Mouse (Mus musculus) ES-E14 (cell line): ENCODE measurements around the gene Traf3ip2. TPM values are rescaled to one million over a fixed set of nuclear protein-coding genes. Genes with fewer than 3 reads are reported as not detected.

Source experiments
- DNase-seq: peaks from one replicate; pipeline ENCODE4 v3.0.0-alpha.2; 2013; ENCODE audit warnings: low read depth, low spot score
- H3K27ac ChIP-seq: 2 replicates; pipeline ENCODE4 v1.5.1; 2012; ENCODE audit warnings: low read depth, mild to moderate bottlenecking, low read length, moderate library complexity, mixed read lengths; ENCODE audit not compliant: poor library complexity, insufficient read depth, severe bottlenecking
- H3K36me3 ChIP-seq: 2 replicates; pipeline ENCODE4 v1.6.1; 2012; ENCODE audit warnings: mild to moderate bottlenecking, low read length, moderate library complexity, mixed read lengths; ENCODE audit not compliant: control insufficient read depth, poor library complexity, insufficient read depth, severe bottlenecking
- H3K4me1 ChIP-seq, 2 experiments: fragments of 150-350 bp in 1 of 2; sonication (generic) in 1 of 2; 2 replicates each; pipeline ENCODE4 v1.6.1; 2012; ENCODE audit warnings: low read length in 2 of 2, mild to moderate bottlenecking in 1 of 2, mixed read lengths in 1 of 2; ENCODE audit not compliant: control insufficient read depth in 2 of 2, insufficient read depth in 2 of 2, poor library complexity in 1 of 2
- H3K4me3 ChIP-seq, 2 experiments: fragments of 150-350 bp in 1 of 2; sonication (generic) in 1 of 2; 2 replicates each; pipeline ENCODE4 v1.5.1; 2012; ENCODE audit warnings: low read length in 2 of 2, low read depth in 1 of 2, mild to moderate bottlenecking in 1 of 2, mixed read lengths in 1 of 2; ENCODE audit not compliant: insufficient read depth in 1 of 2, poor library complexity in 1 of 2, severe bottlenecking in 1 of 2
- H3K9ac ChIP-seq: 2 replicates; pipeline ENCODE4 v1.6.1; 2012; ENCODE audit warnings: low read depth, mild to moderate bottlenecking, low read length, mixed read lengths; ENCODE audit not compliant: poor library complexity, insufficient read depth, severe bottlenecking
- H3K9me3 ChIP-seq: fragments of 150-350 bp; sonication (generic); 2 replicates; pipeline ENCODE4 v1.6.1; 2012; ENCODE audit warnings: low read depth, mild to moderate bottlenecking, low read length; ENCODE audit not compliant: control insufficient read depth, insufficient read depth
- CHD2 ChIP-seq: IDR thresholded peaks from 2 replicates; pipeline ENCODE4 v1.6.1; 2014; ENCODE audit warnings: mild to moderate bottlenecking, low read depth, low read length, inconsistent platforms
- HCFC1 ChIP-seq: IDR thresholded peaks from 2 replicates; pipeline ENCODE4 v1.6.1; 2012; ENCODE audit warnings: low read length, inconsistent platforms, borderline replicate concordance; ENCODE audit not compliant: insufficient read depth
- MAFK ChIP-seq: IDR thresholded peaks from 2 replicates; pipeline ENCODE4 v1.6.1; 2014; ENCODE audit warnings: mild to moderate bottlenecking, low read depth, low read length, inconsistent platforms; ENCODE audit not compliant: insufficient read depth
- ZC3H11A ChIP-seq: IDR thresholded peaks from 2 replicates; pipeline ENCODE4 v1.6.1; 2012; ENCODE audit warnings: low read depth, mild to moderate bottlenecking, inconsistent platforms, low read length, borderline replicate concordance
- ZNF384 ChIP-seq: IDR thresholded peaks from 2 replicates; pipeline ENCODE4 v1.6.1; 2012; ENCODE audit warnings: low read depth, low read length, inconsistent platforms
- in situ Hi-C, 2 experiments: fragments of 600-800 bp; cut with MboI; formaldehyde crosslinking; loops; one replicate each; pipeline ENCODE4 v1.15.1; 2025; ENCODE audit warnings: low sequenced_read_pairs in 2 of 2, inconsistent platforms in 1 of 2; ENCODE audit not compliant: unreplicated experiment in 2 of 2
- total RNA-seq: library from RNA; depleted of rRNA; stranded (reverse); fragments of 300-350 nt; gene quantifications from 2 replicates; pipeline ENCODE4 v1.2.3, GENCODE M21; 2012

The Traf3ip2 gene
- total RNA-seq, 1 experiment = 9.2 TPM

DNA sequence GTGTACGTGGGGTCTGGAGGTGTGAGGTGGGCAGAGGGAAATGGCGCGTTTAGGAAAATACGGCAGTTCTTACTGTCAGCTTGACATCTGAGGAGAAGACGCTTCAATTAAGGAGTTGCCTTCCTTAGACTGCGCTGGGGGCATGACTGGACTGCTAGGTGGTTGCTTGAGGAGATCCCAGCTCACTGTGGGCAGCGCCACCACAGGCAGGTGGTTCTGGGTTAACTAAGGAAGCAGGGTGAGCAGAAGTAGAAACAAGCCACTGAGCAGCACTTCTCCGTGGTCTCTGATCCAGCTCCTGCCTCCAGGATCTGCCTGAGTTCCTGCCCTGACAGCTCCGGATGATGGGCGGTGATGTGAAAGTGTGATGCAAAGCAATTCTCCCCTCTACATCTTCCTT, 22.1 kb upstream of the Traf3ip2 start:
- TF ChIP-seq CHD2 (no peak), ZNF384 (no peak), HCFC1 (no peak), MAFK (no peak), ZC3H11A (no peak)
- no peak for DNase-seq
- in situ Hi-C loops = no loop called here
- 0 out of 2 replicates have a peak, but pooled peaks cover 4% of the 10 kb centered on the region for H3K9me3 ChIP-seq
- peaks cover 5 to 15% of the 10 kb centered on the region in 2 experiments for H3K4me1 ChIP-seq
- H3K36me3 ChIP-seq = no peaks in the 10 kb centered on the region
- peak overlapping the region; percentile 9; the same call in 1 of the 2 replicates for H3K9ac ChIP-seq
- no peak overlapping the region for H3K27ac ChIP-seq
- no peak overlapping the region for H3K4me3 ChIP-seq

DNA sequence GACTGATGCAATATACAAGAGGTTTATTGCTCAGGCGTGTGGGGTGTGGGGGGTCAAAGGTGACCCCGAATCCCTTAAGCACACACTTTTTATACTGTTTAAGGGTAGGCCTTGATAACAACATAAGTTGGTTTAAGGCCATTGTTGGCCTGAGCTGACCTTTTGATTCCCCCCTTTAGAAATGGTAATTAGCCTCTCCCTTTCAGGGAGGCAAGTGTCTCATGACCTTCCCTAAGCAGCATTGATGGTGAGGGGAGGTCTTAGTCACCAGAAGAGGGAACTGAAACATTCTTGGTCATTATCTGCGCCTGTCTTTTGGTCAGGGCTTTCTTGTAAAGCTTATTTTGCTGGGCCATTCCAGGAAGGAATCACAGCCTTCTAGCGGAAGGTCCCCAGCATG, 20.2 kb upstream of the Traf3ip2 start:
- no peak for DNase-seq
- TF ChIP-seq ZNF384 (no peak), HCFC1 (no peak), CHD2 (no peak), ZC3H11A (no peak), MAFK (no peak)
- in situ Hi-C loops = no loop called here
- Histone ChIP-seq H3K9ac (no peak overlapping the region), H3K4me3 (no peak overlapping the region), H3K36me3 (no peaks in the 10 kb centered on the region), H3K9me3 (0 out of 2 replicates have a peak, but pooled peaks cover 4% of the 10 kb centered on the region), H3K27ac (peak overlapping the region; percentile 43; the same call in 1 of the 2 replicates), H3K4me1 (peaks cover 5 to 15% of the 10 kb centered on the region in 2 experiments)

DNA sequence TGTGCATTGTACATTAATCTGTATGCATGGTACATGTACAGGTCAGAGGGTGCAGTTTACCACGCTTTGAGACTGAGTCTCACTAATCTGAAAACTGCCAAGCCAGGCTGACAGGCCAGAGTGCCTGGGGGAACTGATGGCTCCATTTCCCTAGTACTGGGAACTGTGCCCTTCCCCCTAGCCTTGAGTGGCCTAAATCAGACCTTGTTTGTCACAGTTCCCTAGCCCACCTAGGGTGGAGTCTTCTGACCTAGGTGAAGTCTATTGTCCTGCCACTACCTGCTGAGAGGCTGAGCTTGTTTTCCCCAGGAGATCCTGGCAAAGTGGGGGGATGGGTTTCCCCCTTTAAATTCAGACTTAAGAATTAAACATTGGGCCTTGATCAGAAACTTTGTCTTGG, 18.0 kb upstream of the Traf3ip2 start:
- Histone ChIP-seq H3K9me3 (0 out of 2 replicates have a peak, but pooled peaks cover 4% of the 10 kb centered on the region), H3K36me3 (no peaks in the 10 kb centered on the region), H3K4me1 (peaks cover 5 to 12% of the 10 kb centered on the region in 2 experiments), H3K9ac (no peak overlapping the region), H3K27ac (no peak overlapping the region; the same call in 1 of the 2 replicates), H3K4me3 (no peak overlapping the region)
- in situ Hi-C loops = no loop called here
- no peak for DNase-seq
- TF ChIP-seq CHD2 = no peak
- no peak for TF ChIP-seq HCFC1
- no peak for TF ChIP-seq MAFK

DNA sequence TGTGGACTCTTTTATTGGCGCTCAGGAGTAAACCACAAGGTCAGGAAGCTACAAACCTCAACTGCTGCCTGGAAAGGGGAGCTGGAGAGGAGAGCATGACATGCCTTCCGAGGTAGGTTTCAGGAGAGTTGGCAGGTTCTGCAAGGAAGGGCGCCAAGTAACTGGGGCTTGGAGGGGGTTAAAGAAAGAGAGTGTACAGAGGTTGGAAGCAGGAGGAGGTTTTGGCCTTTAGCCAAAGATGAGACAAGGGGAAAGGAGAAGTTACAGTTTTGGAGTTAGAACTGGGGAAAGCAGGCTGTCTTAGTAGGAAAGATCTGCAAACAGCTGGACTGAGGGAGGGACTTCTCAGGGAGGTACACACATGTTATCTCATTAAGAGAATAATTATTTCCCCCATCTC, 16.9 kb upstream of the Traf3ip2 start:
- Histone ChIP-seq H3K9ac (no peak overlapping the region), H3K4me1 (peaks cover 4 to 9% of the 10 kb centered on the region in 2 experiments; a peak in 3 of 4 replicates), H3K9me3 (0 out of 2 replicates have a peak, but pooled peaks cover 4% of the 10 kb centered on the region), H3K27ac (no peak overlapping the region), H3K4me3 (no peak overlapping the region), H3K36me3 (no peaks in the 10 kb centered on the region)
- TF ChIP-seq MAFK (no peak), CHD2 (no peak), ZC3H11A (no peak), HCFC1 (no peak)
- no peak for DNase-seq
- in situ Hi-C loops = no loop called here

DNA sequence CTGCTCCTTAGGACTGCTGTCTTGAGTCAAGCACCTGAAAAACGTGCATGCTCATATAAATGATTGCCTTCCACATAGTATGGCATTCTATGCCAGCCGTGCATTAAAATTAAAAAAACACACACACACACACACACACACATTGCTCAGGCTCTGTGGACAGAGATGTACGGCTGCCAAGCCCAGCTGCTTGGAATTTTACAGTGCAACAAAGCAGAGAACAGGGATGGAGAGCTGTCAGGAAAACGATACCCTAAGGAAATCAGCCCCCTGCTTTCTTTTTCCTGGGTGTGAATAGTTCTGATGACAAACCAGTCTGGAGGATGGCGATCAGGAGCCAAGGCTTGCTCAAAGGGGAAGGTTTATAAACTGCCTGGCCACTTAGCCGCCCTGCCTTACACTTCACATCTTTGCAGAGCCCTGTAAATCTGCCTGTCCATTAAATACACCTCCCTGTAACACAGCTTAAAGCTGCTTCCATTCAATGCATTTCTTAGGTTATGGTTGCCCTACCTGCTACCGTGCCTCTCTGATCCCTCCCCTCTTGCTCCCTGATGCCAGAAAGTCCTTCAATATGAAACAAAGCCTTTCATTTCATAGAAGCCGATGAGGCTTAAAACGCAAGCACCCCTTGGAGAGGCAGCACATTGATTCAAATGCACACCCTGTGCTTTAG, 15.5 kb upstream of the Traf3ip2 start:
- Histone ChIP-seq H3K27ac (no peak overlapping the region), H3K36me3 (no peaks in the 10 kb centered on the region), H3K9ac (no peak overlapping the region), H3K4me3 (no peak overlapping the region), H3K4me1 (peaks cover 0 to 3% of the 10 kb centered on the region in 2 experiments; a peak in 2 of 4 replicates), H3K9me3 (0 out of 2 replicates have a peak, but pooled peaks cover 4% of the 10 kb centered on the region)
- in situ Hi-C loops = no loop called here
- TF ChIP-seq ZNF384 (no peak), ZC3H11A (no peak), MAFK (no peak), CHD2 (no peak), HCFC1 (no peak)
- DNase-seq = no peak
